Mouse (Mus musculus) hindbrain, embryonic 15.5 days (tissue): ENCODE data around the gene Megf6. TPM values are rescaled to one million over a fixed set of nuclear protein-coding genes. Genes with fewer than 3 reads are reported as not detected.

Experiments
- ATAC-seq: fragments of 200-750 bp; cut with Nextera tagmentation; 2 replicates; pipeline ENCODE4 v1.8.0; 2017; ENCODE audit warnings: low read depth, moderate number of reproducible peaks, moderate TSS enrichment; ENCODE audit not compliant: low FRiP score
- H3K27ac ChIP-seq: fragments of 300-500 bp; sonication (generic); replicated peaks from 2 replicates; pipeline ENCODE4 v1.5.1; 2015; ENCODE audit warnings: mild to moderate bottlenecking, inconsistent platforms
- H3K27me3 ChIP-seq: fragments of 300-500 bp; sonication (generic); 2 replicates; pipeline ENCODE4 v1.6.1; 2015; ENCODE audit warnings: control low read depth, inconsistent platforms
- H3K36me3 ChIP-seq: fragments of 300-500 bp; sonication (generic); 2 replicates; pipeline ENCODE4 v1.6.1; 2015; ENCODE audit warnings: control low read depth, inconsistent platforms
- H3K4me1 ChIP-seq: fragments of 300-500 bp; sonication (generic); replicated peaks from 2 replicates; pipeline ENCODE4 v1.6.1; 2015; ENCODE audit warnings: control low read depth, inconsistent platforms
- H3K4me2 ChIP-seq: fragments of 300-500 bp; sonication (generic); 2 replicates; pipeline ENCODE4 v1.6.1; 2015; ENCODE audit warnings: moderate library complexity, mild to moderate bottlenecking, inconsistent platforms
- H3K4me3 ChIP-seq: fragments of 300-500 bp; sonication (generic); 2 replicates; pipeline ENCODE4 v1.5.1; 2015; ENCODE audit warnings: mild to moderate bottlenecking, inconsistent platforms
- H3K9ac ChIP-seq: fragments of 300-500 bp; sonication (generic); 2 replicates; pipeline ENCODE4 v1.6.1; 2015; ENCODE audit warnings: inconsistent platforms
- H3K9me3 ChIP-seq: fragments of 300-500 bp; sonication (generic); 2 replicates; pipeline ENCODE4 v1.6.1; 2016; ENCODE audit warnings: control low read depth, inconsistent platforms
- WGBS: fragments of 180-500 bp; shearing (Covaris S2); methylation state at CpG from one replicate; pipeline ENCODE4 v1.1.7; 2015; 5-methylcytosine and 5-hydroxymethylcytosine counted together
- polyA plus RNA-seq: library from polyadenylated mRNA; unstranded; fragments of >200 nt; fragmentation: Nextera tagmentation; extraction: Ambion mirVana; gene quantifications from 2 replicates; pipeline ENCODE4 v1.2.1, GENCODE M21; 2015

Megf6 gene
- polyA plus RNA-seq, 1 experiment from 2014 or later: 9.4 TPM

GRCm38 (mm10) chr4:154160538-154161390 lies 9.8 kb upstream of the Megf6 start, which contains the start of gene Tprgl:
Gene Tprgl, minus strand, starts transcription at chr4:154160666.
- Histone ChIP-seq H3K27ac (peak within 1 kb of the TSS; percentile 83), H3K4me2 (peak within 1 kb of the TSS; percentile 84), H3K9me3 (no peaks in the 10 kb centered on the region), H3K36me3 (peaks cover 28% of the 10 kb centered on the region), H3K4me1 (peaks cover 23% of the 10 kb centered on the region), H3K4me3 (peak within 1 kb of the TSS; percentile 80), H3K27me3 (no peaks in the 10 kb centered on the region), H3K9ac (peak within 1 kb of the TSS; percentile 86)
- under 1% methylated on average over 69 of the region's 75 CpGs for WGBS
- peak; percentile 96 for ATAC-seq

DNA sequence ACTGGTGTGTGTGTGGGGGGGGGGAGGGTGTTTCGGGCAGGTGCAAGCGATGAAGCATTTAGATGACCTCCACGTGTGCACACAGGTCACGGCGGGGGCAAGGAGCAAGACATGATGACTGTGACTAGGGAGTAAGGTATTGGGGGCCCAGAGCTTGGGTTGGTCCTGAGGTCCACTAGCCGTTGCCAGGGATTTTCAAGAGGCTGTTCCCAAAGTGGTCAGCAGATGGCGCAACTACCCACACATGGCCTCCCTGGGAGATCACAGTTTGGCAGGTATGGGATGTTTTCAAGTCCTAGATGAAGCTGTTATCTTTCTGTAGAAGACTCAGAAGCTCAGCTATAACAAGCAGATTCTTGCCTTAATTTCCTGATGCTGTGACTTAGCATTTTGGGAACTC lies 7.2 kb upstream of the Megf6 start:
- no peak for ATAC-seq
- peaks cover 4% of the 10 kb centered on the region for H3K36me3 ChIP-seq
- H3K4me1 ChIP-seq: peaks cover 23% of the 10 kb centered on the region
- H3K9ac ChIP-seq: no peak overlapping the region
- H3K27ac ChIP-seq: no peak overlapping the region
- H3K4me3 ChIP-seq: no peak overlapping the region
- H3K4me2 ChIP-seq: no peak overlapping the region
- no peaks in the 10 kb centered on the region for H3K9me3 ChIP-seq
- H3K27me3 ChIP-seq: no peaks in the 10 kb centered on the region
- 17% methylated on average over 7 of the region's 7 CpGs for WGBS

DNA sequence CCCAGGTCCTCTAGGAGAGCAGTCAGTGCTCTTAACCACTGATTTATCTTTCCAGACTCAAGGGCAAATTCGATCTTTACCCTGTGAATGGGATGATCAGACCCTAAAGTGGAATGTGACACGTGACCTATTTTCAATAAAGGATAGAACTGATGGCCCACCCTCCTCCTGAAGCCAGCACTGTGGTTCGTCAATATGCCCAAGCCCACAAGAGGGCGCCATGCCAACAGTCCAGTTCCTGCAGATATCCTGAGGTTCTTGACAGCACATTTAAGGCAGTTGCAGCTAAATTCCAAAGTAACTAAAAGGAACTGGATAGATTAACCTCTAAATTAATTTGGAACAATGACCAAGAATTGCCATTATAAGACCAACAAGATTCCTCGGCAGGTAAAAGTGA lies 3.5 kb upstream of the Megf6 start:
- H3K4me1 ChIP-seq: peaks cover 21% of the 10 kb centered on the region
- WGBS: 26% methylated on average over 5 of the region's 5 CpGs
- no peak overlapping the region for H3K4me3 ChIP-seq
- H3K36me3 ChIP-seq: no peaks in the 10 kb centered on the region
- no peak for ATAC-seq
- H3K9me3 ChIP-seq: no peaks in the 10 kb centered on the region
- H3K27ac ChIP-seq: no peak overlapping the region
- no peak overlapping the region for H3K4me2 ChIP-seq
- no peak overlapping the region for H3K9ac ChIP-seq
- H3K27me3 ChIP-seq: peaks cover 24% of the 10 kb centered on the region

DNA sequence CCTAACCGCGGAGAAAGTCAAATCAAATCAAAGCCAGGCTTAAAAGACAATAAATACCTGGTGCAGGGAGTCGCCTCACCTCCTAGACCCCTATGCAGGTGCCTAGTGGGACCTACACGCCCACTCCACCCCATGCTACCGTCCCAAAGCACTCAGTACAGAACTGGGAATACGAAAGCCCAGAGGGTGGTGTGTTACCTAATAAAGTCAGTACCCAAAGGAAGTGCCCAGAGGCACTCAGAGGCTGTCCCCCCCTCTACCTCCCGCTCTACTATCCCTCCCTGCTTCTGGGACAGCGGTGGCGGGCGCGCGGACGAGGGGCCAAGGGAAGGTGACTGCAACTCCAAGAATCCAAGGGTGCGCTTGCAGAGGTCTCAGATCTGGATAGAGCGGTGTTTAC lies 509 bp upstream of the Megf6 start:
- H3K36me3 ChIP-seq: no peaks in the 10 kb centered on the region
- WGBS: 1% methylated on average over 15 of the region's 15 CpGs
- peaks cover 22% of the 10 kb centered on the region for H3K4me1 ChIP-seq
- H3K9me3 ChIP-seq: no peaks in the 10 kb centered on the region
- H3K9ac ChIP-seq: no peak overlapping the region
- peaks cover 25% of the 10 kb centered on the region for H3K27me3 ChIP-seq
- no peak overlapping the region for H3K27ac ChIP-seq
- peak overlapping the region; percentile 46 for H3K4me3 ChIP-seq
- peak overlapping the region; percentile 92 for H3K4me2 ChIP-seq
- no peak for ATAC-seq

GRCm38 (mm10) chr4:154171151-154171930 lies 811 bp downstream of the Megf6 start:
- Histone ChIP-seq H3K4me1 (peaks cover 22% of the 10 kb centered on the region), H3K4me2 (peak overlapping the region; percentile 92), H3K27ac (no peak overlapping the region), H3K9me3 (no peaks in the 10 kb centered on the region), H3K9ac (peak overlapping the region; percentile 20), H3K27me3 (peaks cover 25% of the 10 kb centered on the region), H3K36me3 (no peaks in the 10 kb centered on the region), H3K4me3 (peak overlapping the region; percentile 46)
- ATAC-seq: peak; percentile 35; the same call in 1 of the 2 replicates
- under 1% methylated on average over 37 of the region's 37 CpGs for WGBS

DNA sequence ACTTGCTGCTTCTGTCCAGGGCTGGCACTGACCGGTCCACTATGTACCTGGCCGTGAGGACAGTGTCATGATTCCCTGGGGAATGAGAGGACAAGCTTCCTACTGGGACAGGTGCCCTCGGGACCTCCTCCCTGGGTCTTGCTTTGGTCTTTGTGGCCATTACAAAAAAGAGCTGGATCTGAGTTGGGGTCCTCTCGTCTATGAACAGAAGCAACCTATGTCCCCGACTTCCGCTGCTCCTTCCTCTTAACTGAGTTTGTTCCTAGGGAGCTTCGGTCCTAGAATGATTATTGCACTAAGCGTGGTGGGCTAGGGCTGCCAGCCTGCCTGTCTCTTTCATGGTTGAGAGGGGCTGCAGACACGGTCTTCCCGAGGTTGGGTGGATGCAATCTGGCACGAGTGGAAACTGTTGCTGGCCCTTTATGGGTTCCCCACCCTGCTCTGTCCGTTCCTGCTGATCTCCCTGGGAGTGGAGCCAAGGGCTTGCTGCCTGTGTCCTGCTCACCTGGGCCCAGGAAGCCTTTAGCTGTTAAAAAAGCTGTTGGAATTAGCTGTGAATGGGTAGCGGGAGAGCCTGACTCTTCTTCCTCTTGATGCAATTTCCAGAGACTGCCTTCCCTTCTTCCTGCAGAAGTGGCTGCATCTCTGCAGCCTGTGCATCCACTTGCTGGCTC lies 1.5 kb downstream of the Megf6 start:
- WGBS: 39% methylated on average over 13 of the region's 13 CpGs
- ATAC-seq: no peak
- H3K9me3 ChIP-seq: no peaks in the 10 kb centered on the region
- H3K4me1 ChIP-seq: peaks cover 22% of the 10 kb centered on the region
- H3K27me3 ChIP-seq: peaks cover 25% of the 10 kb centered on the region
- peak overlapping the region; percentile 92 for H3K4me2 ChIP-seq
- H3K4me3 ChIP-seq: peak overlapping the region; percentile 46
- H3K9ac ChIP-seq: no peak overlapping the region
- H3K27ac ChIP-seq: no peak overlapping the region
- no peaks in the 10 kb centered on the region for H3K36me3 ChIP-seq

- Histone ChIP-seq H3K9ac (no peak overlapping the region), H3K4me2 (no peak overlapping the region), H3K27me3 (no peaks in the 10 kb centered on the region), H3K4me1 (no peaks in the 10 kb centered on the region), H3K36me3 (no peaks in the 10 kb centered on the region), H3K4me3 (no peak overlapping the region), H3K27ac (no peak overlapping the region), H3K9me3 (no peaks in the 10 kb centered on the region)
- whole genome bisulfite sequencing: 77% methylated on average over 8 of the region's 8 CpGs
- no peak for ATAC-seq
These were observed 6.7 kb downstream of the Megf6 start for GRCm38 (mm10) chr4:154177257-154177656.

DNA sequence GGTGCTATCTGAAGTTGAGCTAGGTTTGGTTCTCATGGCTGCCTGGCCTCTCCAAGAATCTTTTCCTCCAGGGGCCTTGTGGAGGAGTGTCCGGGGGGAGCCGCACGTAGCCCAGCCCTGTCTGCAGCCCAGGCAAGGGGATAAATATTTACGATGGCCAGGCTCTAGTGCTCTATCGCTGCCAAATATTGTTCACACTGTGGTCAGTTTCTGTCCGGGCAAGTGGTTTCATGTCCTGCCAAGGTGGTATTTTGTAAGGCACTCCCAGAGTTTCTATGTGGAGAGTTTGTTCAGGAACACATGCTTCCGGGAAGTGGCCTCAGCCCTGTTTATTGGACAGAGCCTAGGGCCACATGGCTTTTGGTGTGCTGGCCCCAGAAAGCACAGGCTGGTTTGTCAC lies 10.5 kb downstream of the Megf6 start:
- 91% methylated on average over 7 of the region's 7 CpGs for WGBS
- H3K27me3 ChIP-seq: no peaks in the 10 kb centered on the region
- ATAC-seq: no peak
- H3K27ac ChIP-seq: no peak overlapping the region
- H3K9me3 ChIP-seq: no peaks in the 10 kb centered on the region
- H3K4me3 ChIP-seq: no peak overlapping the region
- H3K4me1 ChIP-seq: no peaks in the 10 kb centered on the region
- no peaks in the 10 kb centered on the region for H3K36me3 ChIP-seq
- no peak overlapping the region for H3K9ac ChIP-seq
- no peak overlapping the region for H3K4me2 ChIP-seq

DNA sequence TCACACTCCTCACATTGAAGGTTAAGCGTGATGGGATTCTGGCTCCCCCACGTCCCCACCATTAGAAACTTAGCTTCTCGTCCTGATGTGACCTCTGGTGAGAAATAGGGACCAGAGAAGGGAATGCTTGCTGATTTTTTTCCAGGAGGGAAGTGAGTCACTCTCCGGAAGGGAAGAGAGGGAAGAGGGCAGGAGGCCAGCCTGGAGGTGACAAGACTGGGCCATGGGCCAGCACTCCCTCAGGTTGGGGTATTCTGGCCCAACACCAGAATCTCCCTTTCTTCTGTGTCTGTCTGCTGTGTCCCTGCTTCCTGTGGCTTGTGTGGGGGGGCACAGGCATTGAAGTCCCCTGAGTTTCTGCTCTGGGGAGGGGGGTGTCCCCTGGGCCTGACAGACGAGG lies 13.0 kb downstream of the Megf6 start:
- Histone ChIP-seq H3K4me1 (no peaks in the 10 kb centered on the region), H3K9ac (no peak overlapping the region), H3K36me3 (no peaks in the 10 kb centered on the region), H3K27ac (no peak overlapping the region), H3K4me3 (no peak overlapping the region), H3K4me2 (no peak overlapping the region), H3K27me3 (no peaks in the 10 kb centered on the region), H3K9me3 (no peaks in the 10 kb centered on the region)
- ATAC-seq: no peak
- 75% methylated on average over 5 of the region's 5 CpGs for WGBS

- no peak overlapping the region for H3K9ac ChIP-seq
- 73% methylated on average over 5 of the region's 5 CpGs for WGBS
- H3K27me3 ChIP-seq: no peaks in the 10 kb centered on the region
- H3K4me2 ChIP-seq: no peak overlapping the region
- no peak for ATAC-seq
- no peaks in the 10 kb centered on the region for H3K36me3 ChIP-seq
- no peaks in the 10 kb centered on the region for H3K9me3 ChIP-seq
- no peaks in the 10 kb centered on the region for H3K4me1 ChIP-seq
- no peak overlapping the region for H3K4me3 ChIP-seq
- no peak overlapping the region for H3K27ac ChIP-seq
These were observed 14.5 kb downstream of the Megf6 start for GRCm38 (mm10) chr4:154185001-154185400.

DNA sequence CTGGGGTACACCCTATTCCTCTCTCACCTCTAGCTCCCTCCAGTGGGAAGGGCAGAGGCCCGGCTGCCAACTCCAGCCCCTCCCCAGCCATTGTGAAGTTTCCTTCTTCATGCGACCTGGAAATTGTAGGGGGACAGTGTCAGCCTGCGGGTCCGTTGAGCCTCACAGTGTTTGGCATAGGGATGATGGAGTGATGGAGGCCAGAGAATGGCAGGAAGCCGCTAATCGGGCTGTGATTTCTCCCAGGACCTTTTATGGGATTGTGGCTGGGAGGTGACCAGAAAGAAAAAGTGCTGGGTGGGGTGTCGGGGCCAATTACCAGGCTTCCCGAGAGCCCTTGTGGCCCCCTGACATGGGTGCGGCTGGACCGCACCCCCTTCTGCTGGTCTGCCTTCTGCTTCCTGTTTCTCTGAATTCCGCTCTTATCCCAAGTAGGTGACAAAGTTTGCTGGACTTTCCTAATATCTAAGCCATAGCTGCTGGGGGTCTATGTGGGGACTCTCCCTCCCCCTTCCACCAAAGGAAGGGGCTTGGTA lies 15.5 kb downstream of the Megf6 start:
- Histone ChIP-seq H3K4me1 (no peaks in the 10 kb centered on the region), H3K4me2 (no peak overlapping the region), H3K4me3 (no peak overlapping the region), H3K27ac (no peak overlapping the region), H3K9me3 (no peaks in the 10 kb centered on the region), H3K9ac (no peak overlapping the region), H3K36me3 (no peaks in the 10 kb centered on the region), H3K27me3 (no peaks in the 10 kb centered on the region)
- 84% methylated on average over 11 of the region's 11 CpGs for WGBS
- no peak for ATAC-seq
